Mouse (Mus musculus) embryonic facial prominence, embryonic 14.5 days (tissue): ENCODE measurements around the gene Vmn1r222. TPM values are rescaled to one million over a fixed set of nuclear protein-coding genes. Genes with fewer than 3 reads are reported as not detected.
"Not testable (repeated sequence)": the region's sequence is repeated elsewhere in the genome, so short reads cannot be mapped to it uniquely, and the experiment has no call there.

Source experiments
- ATAC-seq: fragments of 200-750 bp; cut with Nextera tagmentation; 2 replicates; pipeline ENCODE4 v1.8.0; 2017; ENCODE audit warnings: low read depth, moderate number of reproducible peaks, moderate TSS enrichment
- DNase-seq: peaks from one replicate; pipeline ENCODE4 v3.0.0-alpha.2; 2015; ENCODE audit warnings: low spot score
- H3K27ac ChIP-seq: fragments of 300-500 bp; sonication (generic); replicated peaks from 2 replicates; pipeline ENCODE4 v1.5.1; 2014; ENCODE audit warnings: low read depth, mild to moderate bottlenecking, low read length, moderate library complexity
- H3K27me3 ChIP-seq: fragments of 300-500 bp; sonication (generic); replicated peaks from 2 replicates; pipeline ENCODE4 v1.6.1; 2014; ENCODE audit warnings: low read length; ENCODE audit not compliant: control insufficient read depth, insufficient read depth
- H3K36me3 ChIP-seq: fragments of 300-500 bp; sonication (generic); 2 replicates; pipeline ENCODE4 v1.6.1; 2014; ENCODE audit warnings: low read length, mixed read lengths; ENCODE audit not compliant: control insufficient read depth, insufficient read depth
- H3K4me1 ChIP-seq: fragments of 300-500 bp; sonication (generic); 2 replicates; pipeline ENCODE4 v1.6.1; 2014; ENCODE audit warnings: antibody characterized with exemption, low read length; ENCODE audit not compliant: control insufficient read depth, insufficient read depth
- H3K4me2 ChIP-seq: fragments of 300-500 bp; sonication (generic); 2 replicates; pipeline ENCODE4 v1.6.1; 2014; ENCODE audit warnings: low read depth, mild to moderate bottlenecking, low read length, moderate library complexity, mixed read lengths
- H3K4me3 ChIP-seq: fragments of 300-500 bp; sonication (generic); 2 replicates; pipeline ENCODE4 v1.5.1; 2014; ENCODE audit warnings: low read depth, mild to moderate bottlenecking, low read length
- H3K9ac ChIP-seq: fragments of 300-500 bp; sonication (generic); 2 replicates; pipeline ENCODE4 v1.6.1; 2014; ENCODE audit warnings: low read depth, mild to moderate bottlenecking, low read length, moderate library complexity, mixed read lengths
- H3K9me3 ChIP-seq: fragments of 300-500 bp; sonication (generic); 2 replicates; pipeline ENCODE4 v1.6.1; 2016; ENCODE audit warnings: low read length; ENCODE audit not compliant: control insufficient read depth
- WGBS: fragments of 180-500 bp; shearing (Covaris S2); extraction: QIAGEN DNeasy Blood & Tissue Kit; methylation state at CpG from one replicate; pipeline ENCODE4 v1.1.7; 2014; 5-methylcytosine and 5-hydroxymethylcytosine counted together
- polyA plus RNA-seq: library from polyadenylated mRNA; unstranded; fragments of >200 nt; fragmentation: Nextera tagmentation; extraction: Ambion mirVana; gene quantifications from 2 replicates; pipeline ENCODE4 v1.2.1, GENCODE M21; 2014

Gene Vmn1r222
- polyA plus RNA-seq, 1 experiment from 2014 or later = not detected

- no peaks in the 10 kb centered on the region for H3K27me3 ChIP-seq
- H3K4me2 ChIP-seq = no peak overlapping the region
- 0 out of 2 replicates have a peak, but pooled peaks cover 4% of the 10 kb centered on the region for H3K9me3 ChIP-seq
- WGBS = 93% methylated on average over 2 of the region's 2 CpGs
- no peak for ATAC-seq
- H3K36me3 ChIP-seq = no peaks in the 10 kb centered on the region
- DNase-seq = no peak
- H3K4me1 ChIP-seq = no peaks in the 10 kb centered on the region
- no peak overlapping the region for H3K4me3 ChIP-seq
- no peak overlapping the region for H3K27ac ChIP-seq
- no peak overlapping the region for H3K9ac ChIP-seq
Measured at GRCm38 (mm10) chr13:23258546-23259048, 22.9 kb upstream of the Vmn1r222 start.

GRCm38 (mm10) chr13:23246834-23247233, 11.1 kb upstream of the Vmn1r222 start, which contains the start of gene Vmn1r223:
Vmn1r223 (plus strand) TSS chr13:23247134.
- 93% methylated on average over 1 of the region's 1 CpGs for WGBS
- H3K27me3 ChIP-seq = not testable (repeated sequence)

GRCm38 (mm10) chr13:23213827-23214226, 21.9 kb downstream of the Vmn1r222 start, which contains the start of gene Vmn1r221:
Vmn1r221 (plus strand) TSS chr13:23214127.
- not testable (repeated sequence) for DNase-seq, H3K9ac ChIP-seq, H3K4me1 ChIP-seq, H3K4me3 ChIP-seq, ATAC-seq, H3K9me3 ChIP-seq, H3K36me3 ChIP-seq, H3K4me2 ChIP-seq, H3K27me3 ChIP-seq, H3K27ac ChIP-seq
- WGBS = 87% methylated on average over 2 of the region's 2 CpGs

More at GRCm38 (mm10) chr13:23246834-23247233, 11.1 kb upstream of the Vmn1r222 start, which contains the start of gene Vmn1r223:
- H3K4me2 ChIP-seq, ATAC-seq, H3K4me3 ChIP-seq, DNase-seq, H3K36me3 ChIP-seq, H3K9ac ChIP-seq, H3K27ac ChIP-seq, H3K4me1 ChIP-seq, H3K9me3 ChIP-seq: not testable (repeated sequence)

GRCm38 (mm10) chr13:23203885-23204284, 31.9 kb downstream of the Vmn1r222 start:
- DNase-seq, H3K4me2 ChIP-seq, H3K4me1 ChIP-seq, H3K36me3 ChIP-seq, H3K4me3 ChIP-seq, ATAC-seq, H3K27ac ChIP-seq, H3K9me3 ChIP-seq, H3K9ac ChIP-seq, H3K27me3 ChIP-seq: not testable (repeated sequence)
- WGBS = 67% methylated on average over 1 of the region's 1 CpGs

- H3K9me3 ChIP-seq = no peaks in the 10 kb centered on the region
- H3K4me3 ChIP-seq = no peak within 1 kb of the TSS
- no peaks in the 10 kb centered on the region for H3K36me3 ChIP-seq
- ATAC-seq = no peak
- H3K27ac ChIP-seq = no peak within 1 kb of the TSS
- no peak for DNase-seq
- H3K4me1 ChIP-seq = no peaks in the 10 kb centered on the region
- no peaks in the 10 kb centered on the region for H3K27me3 ChIP-seq
- no peak within 1 kb of the TSS for H3K9ac ChIP-seq
- H3K4me2 ChIP-seq = no peak within 1 kb of the TSS
- 85% methylated on average over 2 of the region's 2 CpGs for WGBS
Measured at GRCm38 (mm10) chr13:23187875-23188274, 47.9 kb downstream of the Vmn1r222 start, which contains the start of gene Vmn1r220. Vmn1r220 (minus strand) TSS chr13:23187975.

Other genes starting within 250 kb of the Vmn1r222 start
- not detected in 2 replicates for gene Vmn1r213, start 228.3 kb downstream of the Vmn1r222 start, polyA plus RNA-seq
- not detected in 2 replicates for gene Vmn1r214, start 205.5 kb downstream of the Vmn1r222 start, polyA plus RNA-seq
- not detected in 2 replicates for gene Vmn1r215, start 167.9 kb downstream of the Vmn1r222 start, polyA plus RNA-seq
- gene Vmn1r217, start 117.7 kb downstream of the Vmn1r222 start, polyA plus RNA-seq = not detected in 2 replicates
- not detected in 2 replicates for gene Vmn1r218, start 102.8 kb downstream of the Vmn1r222 start, polyA plus RNA-seq
- 0.07 TPM in 1 of 2 replicates, not detected in the other for gene Vmn1r219, start 76.6 kb downstream of the Vmn1r222 start, polyA plus RNA-seq
- gene Vmn1r220, start 48.0 kb downstream of the Vmn1r222 start, polyA plus RNA-seq = not detected in 2 replicates
- not detected in 2 replicates for gene Vmn1r221, start 21.8 kb downstream of the Vmn1r222 start, polyA plus RNA-seq
- not detected in 2 replicates for gene Vmn1r223, start 11.2 kb upstream of the Vmn1r222 start, polyA plus RNA-seq
- 40.2 and 44.9 TPM in 2 replicates for gene Zfp322a, start 133.3 kb upstream of the Vmn1r222 start, polyA plus RNA-seq
- 10.3 and 11.6 TPM in 2 replicates for gene Abt1, start 187.9 kb upstream of the Vmn1r222 start, polyA plus RNA-seq
- gene Btn1a1, start 230.0 kb upstream of the Vmn1r222 start, polyA plus RNA-seq = 0.18 TPM in 1 of 2 replicates, not detected in the other